Mouse (Mus musculus): Measurements from ENCODE around the gene Rdh14.

Rdh14 gene

DNA sequence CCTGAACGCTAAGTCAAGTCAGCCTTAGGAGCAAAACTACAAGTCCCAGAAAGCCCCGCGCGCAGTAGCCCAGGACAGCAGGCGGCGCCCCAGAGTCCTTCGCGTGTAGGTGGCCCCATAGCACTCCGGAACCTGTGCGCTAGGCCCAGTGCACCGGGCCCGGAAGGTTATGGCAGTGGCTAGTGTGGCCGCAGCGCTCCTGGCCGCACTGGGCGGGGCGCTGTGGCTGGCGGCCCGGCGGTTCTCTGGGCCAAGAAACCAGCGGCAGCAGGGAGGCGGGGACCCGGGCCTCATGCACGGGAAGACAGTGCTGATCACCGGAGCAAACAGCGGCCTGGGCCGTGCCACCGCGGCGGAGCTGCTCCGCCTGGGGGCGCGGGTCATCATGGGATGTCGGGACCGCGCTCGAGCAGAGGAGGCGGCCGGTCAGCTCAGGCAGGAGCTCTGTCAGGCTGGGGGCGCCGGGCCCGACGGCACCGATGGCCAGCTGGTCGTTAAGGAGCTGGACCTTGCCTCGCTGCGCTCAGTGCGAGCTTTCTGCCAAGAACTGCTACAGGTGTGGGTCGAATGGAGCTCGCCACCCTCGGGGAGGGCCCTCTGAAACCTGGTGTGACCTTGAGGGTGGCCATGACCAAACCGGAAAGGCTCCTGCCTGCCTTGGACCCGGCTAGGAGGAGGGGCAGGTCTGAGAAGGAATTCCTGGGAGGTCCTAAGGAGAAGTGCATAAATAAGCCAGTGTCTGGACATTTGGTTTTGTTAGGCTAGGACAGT lies at the start of gene Rdh14:
TSS of gene Rdh14 (plus strand) at position 102 of the 771 bp plus-strand sequence.
- peak; percentile 83 to 95 for DNase-seq (ENCODE audit: low spot score in 2 of 2)

DNA sequence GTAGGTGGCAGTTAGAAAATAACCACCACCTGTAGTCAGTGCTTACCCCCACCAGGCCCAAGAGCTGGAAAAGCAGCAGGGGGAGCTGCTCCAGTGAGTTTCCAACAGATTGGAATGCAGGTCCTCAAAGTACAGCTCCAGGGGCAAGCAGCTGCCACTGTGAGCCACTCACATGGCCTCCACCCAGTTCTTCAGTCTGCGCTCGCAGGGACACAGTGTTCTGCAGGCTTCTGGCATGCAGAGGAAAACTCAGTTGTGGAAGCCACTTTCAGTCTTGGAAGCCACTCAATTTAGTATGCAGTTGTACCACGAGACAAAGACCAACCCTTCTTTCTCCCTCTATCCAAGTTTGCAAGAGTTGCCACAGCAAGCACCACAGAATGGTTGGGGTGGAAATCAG lies 39.9 kb upstream of the Rdh14 start:
- DNase-seq (ENCODE audit: low spot score in 2 of 2) = no peak

DNA sequence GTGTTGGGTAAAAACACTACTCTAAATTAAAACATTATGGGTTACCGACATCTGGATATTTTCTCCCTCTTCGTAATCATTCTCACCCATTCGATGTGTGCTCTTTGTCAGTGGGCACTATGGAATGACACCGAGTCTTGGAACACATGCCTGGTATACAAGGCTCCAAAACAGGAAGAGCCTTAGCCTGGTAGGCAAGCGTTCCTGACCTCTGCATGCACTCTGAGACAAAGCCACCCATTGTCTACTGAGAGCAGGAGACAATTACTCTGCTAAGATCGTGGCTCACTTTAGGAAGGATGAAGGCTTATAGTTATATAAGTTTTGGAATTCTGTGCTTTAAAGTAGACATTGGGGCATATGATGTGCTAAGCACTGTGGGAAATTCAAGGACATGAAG lies 32.8 kb upstream of the Rdh14 start:
- no peak for DNase-seq (ENCODE audit: low spot score in 2 of 2)

DNA sequence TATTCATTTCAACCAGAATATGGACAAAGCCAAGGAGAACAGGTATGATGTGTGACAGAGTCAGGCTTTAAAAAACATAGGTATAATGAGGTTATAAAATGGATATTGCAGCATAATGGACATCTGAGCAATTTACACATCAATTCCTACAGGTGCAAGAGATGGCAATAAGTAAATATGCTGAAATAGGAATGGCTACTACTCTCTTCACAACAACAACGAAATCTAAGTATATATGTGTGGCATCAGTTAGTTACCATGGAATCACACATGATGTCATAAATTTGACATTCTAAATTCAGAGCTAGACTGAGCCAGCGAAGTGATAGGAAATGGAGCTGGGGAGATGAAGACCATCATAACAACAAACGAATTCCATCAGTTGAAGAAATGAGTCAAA lies 20.9 kb upstream of the Rdh14 start, which contains the start of gene Nt5c1b:
TSS of gene Nt5c1b (plus strand) at position 301 of the 400 bp plus-strand sequence.
- DNase-seq (ENCODE audit: low spot score in 2 of 2) = no peak

DNA sequence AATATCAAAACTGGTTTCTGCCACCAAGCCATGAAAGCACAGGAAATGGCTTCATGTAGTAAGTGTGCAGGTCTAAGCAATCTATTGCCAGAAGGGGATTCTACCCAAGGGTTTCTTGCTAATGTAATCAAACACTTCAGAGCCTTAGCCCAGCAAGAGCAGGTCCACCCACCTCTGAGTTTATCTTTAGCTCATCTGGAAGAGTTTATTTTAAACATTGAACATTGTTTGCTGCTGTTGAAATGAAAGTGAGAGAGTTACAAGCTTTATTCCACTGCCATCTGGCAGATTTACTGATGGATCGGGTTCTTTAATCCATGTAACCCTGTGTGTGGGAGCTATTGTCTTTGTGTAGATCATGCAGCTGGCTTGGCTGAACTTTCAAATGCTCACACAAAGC lies 10.2 kb downstream of the Rdh14 start:
- no peak for DNase-seq (ENCODE audit: low spot score in 2 of 2)

DNA sequence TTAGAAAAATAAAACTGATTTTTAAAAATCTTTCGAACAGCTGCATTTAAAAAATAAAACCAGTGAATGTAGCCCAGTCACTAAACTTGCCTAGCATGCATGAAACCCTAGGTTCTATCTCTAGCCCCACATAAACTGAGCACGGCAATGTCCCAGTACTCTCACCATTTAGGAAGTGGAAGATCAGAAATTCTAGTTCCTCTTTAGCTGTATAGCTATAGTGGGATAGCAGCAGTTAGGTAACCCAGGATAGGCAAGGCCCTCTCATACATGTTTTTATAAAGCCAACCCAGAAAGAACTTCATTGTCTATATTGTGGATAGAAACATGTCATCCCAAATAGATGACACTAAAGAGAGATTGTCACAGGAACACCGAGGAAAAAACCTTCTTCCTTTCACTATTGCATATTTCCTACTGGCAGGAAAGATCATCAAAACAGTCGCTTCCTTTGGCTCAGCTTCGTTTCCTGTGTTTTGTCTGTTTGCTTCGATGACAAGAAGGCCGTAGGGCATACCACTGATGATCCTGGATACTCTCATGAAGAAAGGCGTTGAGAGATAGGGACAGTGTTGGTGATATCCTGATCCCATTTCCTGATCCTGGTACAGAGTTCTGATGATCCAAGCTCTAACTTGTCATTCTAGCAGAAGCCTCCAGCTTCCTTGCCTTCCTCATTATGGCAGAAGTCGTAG lies 12.0 kb downstream of the Rdh14 start:
- DNase-seq (ENCODE audit: low spot score in 2 of 2) = no peak

DNA sequence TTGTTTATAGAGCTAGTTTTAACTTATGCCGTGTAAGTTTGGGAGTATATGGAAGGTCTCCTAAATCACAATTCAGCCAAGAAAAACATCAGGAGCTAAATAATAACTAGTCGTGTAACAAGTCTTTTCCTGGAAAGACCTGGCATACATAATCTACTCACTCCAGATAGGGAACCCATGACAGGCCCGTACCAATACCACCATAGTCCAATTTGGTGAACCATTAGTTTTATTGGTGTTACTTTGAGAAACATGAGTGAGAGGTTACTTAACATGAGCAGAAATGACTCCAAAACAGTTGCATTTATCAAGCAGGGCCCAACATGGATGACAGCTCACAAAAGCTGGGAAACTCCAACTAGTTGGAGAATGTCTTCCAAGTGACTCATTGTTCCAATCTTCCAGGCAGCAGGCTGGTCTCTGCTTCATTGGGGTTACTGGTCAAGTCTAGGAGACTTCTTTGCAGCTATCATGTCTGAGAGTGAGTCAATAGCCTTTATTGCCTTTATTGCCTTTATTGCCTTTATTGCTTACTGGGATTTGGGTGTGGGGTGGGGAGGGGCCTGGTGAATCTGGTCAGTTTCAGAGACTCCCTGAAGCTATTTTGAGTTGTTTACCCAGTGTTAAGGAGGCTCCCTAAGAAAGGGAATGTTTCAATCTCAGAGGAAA lies 20.1 kb downstream of the Rdh14 start:
- DNase-seq (ENCODE audit: low spot score in 2 of 2) = no peak

DNA sequence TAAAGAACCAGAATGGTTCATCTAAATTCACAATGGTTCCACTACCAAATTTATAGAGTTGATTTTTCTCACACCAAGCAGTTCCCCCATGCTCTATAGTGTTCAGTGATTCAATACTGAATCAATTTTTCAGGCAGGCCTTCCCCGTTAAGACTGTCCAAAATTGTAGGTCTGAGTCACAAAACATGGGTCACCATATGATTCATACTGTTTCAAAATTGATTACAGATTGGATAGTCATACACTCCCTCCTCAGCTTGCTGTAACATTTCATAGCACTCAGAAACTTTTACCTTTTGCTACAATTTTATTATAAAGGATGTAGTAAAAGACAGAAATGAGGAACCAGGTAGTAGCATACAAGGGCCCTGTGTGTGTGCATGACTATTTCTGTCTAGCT lies 20.9 kb downstream of the Rdh14 start:
- DNase-seq (ENCODE audit: low spot score in 2 of 2) = no peak

DNA sequence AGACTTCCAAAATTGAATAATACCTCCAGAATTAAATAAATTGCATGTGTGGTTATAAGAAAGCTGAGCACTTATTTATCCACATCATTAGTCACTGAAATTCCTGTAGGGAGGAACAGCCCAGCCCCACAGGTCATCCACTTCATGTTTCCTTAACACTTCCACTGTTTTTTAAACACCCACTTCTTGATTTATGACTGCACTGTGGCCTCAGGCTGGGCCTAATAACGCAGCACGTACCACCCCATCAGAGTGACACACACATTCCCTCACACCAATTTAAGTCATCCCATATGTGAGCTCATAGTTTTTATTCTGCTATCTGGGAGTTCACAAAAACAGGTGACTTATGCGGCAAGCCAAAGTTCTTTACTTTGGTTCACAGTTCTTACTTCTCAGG lies 31.8 kb downstream of the Rdh14 start:
- DNase-seq (ENCODE audit: low spot score in 2 of 2) = no peak

DNA sequence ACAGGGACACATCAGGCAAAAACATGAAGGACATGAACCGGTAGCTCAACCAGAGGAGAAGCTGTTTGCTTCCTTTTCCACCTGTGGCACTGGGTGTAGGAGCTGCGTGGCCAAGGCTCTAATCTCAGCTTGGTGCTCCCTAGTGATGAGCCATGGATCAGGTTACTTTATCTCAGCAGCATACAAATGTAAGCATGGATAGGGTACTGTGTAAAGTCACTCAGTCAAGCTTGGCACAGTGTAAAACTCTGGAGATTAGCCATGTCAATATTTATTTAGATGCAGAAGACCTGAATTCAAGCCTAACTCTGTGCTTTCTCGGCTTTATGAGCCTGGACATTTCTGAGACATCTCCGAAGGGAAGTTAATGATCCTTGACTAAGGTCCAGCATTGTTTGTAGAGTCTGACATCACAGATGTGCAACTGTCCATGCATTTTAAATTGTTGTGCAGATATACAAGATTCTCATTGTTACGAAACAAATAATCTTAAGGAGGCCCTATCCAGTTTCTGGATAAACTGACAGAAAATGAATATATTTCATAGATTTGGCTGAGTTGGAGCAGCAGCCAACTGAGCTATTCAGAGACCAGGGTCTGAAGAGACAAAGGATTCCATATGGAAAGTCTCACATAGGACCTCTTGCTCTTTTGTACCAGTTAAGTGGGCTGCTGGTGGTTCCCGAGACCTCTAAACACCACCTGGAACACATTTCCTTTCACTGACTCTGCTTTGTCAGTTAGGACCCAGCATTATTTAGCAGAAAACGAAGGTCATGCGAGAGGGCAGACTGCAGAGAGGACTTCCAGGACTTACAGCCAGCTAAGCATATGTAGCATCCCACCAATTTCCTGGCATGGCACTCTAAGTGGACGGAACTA lies 35.7 kb downstream of the Rdh14 start:
- DNase-seq (ENCODE audit: low spot score in 2 of 2) = no peak

DNA sequence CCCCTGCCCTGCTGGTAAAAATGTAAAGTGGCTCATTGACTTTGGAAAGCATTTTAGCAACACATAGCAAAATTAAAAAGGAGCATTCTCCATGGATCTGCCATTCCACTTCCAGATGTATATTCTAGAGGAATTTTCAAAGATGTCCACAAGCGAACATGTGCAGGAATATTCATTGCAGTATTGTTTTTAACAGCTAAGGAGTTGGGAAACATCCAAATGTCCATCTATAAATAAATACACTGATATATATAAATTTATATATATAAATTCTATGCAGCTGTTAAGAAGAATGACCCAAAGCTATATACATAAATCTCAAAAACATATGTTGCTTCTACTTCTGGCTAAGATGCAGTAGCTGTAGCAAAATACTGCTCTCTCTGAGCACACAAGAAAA lies 40.4 kb downstream of the Rdh14 start:
- DNase-seq (ENCODE audit: low spot score in 2 of 2) = no peak

DNA sequence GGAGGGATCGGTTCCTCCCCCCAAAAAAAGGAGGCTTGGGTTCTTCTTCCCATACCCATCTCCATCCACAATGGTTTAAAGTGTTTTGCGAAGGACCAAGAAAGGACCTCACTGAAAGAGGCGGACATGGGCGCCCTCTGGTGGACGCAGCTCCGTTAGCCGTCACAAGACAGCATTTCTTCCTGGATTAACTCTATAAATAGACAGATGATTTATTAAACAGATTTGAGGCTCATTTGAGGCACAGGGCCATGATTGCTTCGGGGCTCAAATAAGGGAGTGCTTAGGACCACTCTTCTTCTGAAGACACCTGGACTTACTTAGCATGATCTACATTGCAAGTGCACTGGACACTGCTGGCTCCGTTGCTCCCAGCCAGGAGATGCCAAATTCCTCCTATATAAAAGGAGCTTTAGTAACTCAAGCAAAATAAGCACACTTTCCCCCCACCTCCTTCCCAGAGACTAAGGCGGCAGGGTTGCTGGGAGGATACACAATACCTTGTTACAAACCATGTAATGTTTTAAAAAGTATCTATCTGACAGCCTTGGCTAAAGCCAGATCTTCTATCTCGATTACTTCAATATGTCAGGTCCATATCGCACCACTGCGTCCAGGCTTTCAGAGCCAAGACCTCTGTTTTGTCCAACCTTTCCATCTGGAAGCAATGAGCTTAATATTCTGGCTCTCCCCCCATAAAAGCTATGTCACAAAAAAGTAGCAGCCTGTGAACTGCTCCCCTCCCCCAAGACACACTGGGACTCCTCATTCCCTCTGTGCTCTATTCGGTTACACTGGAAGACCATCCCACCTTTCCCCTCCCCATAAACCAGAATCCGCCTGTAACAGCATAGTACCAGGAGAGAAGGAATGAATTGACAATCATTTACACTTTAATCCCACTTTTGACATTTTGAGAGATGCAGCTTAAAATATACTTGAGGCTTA lies 47.8 kb downstream of the Rdh14 start:
- DNase-seq (ENCODE audit: low spot score in 2 of 2) = peak; percentile 25 to 77

DNA sequence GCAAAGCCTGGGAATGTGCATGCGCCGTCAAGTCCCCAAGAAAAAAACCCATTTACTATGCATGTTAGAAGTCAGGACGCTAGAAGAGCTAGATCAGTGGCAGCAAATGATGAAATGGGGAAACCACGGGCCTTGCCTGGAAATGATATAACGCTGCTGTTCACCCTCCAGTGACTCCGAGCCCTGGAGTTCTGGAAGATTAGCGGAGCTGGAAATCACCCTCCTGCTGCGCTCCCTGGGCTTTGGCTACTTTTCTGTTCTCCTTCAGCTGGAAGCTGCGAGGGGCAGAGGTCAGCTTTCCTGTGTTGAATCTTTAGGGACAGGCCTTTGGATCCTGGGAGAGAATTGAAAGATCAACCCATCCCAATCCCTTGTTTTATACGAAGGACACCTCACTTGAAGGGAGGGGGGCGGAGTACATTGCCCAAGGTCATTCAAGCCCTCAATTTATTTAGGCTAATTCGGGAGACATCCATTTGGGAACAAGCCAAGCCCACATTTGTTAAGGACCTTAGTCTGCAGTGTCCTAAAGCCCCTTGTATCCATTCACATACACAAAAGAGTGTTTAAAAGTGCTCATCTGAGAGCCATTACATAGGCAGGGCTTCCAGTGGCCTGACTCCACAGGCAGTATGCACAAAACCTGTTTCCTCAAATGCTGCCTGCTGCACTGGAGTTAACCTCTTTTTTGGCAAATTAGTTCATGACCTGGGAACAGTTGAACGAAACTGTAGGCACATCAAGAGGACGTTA lies 49.1 kb downstream of the Rdh14 start:
- no peak for DNase-seq (ENCODE audit: low spot score in 2 of 2)

Measured in spleen, postnatal 10 days (tissue).